Mouse (Mus musculus) embryonic facial prominence, embryonic 11.5 days (tissue): Measurements from ENCODE around the gene Tns2. TPM values are rescaled to one million over a fixed set of nuclear protein-coding genes. Genes with fewer than 3 reads are reported as not detected.

Experiments
- ATAC-seq: fragments of 200-750 bp; cut with Nextera tagmentation; replicated peaks from 2 replicates; pipeline ENCODE4 v1.8.0; 2017; ENCODE audit warnings: low read depth; ENCODE audit not compliant: insufficient number of reproducible peaks, low FRiP score, low TSS enrichment
- DNase-seq: peaks from one replicate; pipeline ENCODE4 v3.0.0-alpha.2; 2015; ENCODE audit warnings: low spot score
- H3K27ac ChIP-seq: fragments of 300-500 bp; sonication (generic); replicated peaks from 2 replicates; pipeline ENCODE4 v1.5.1; 2014; ENCODE audit warnings: mild to moderate bottlenecking, low read depth, low read length, control low read depth
- H3K27me3 ChIP-seq: fragments of 300-500 bp; sonication (generic); 2 replicates; pipeline ENCODE4 v1.6.1; 2014; ENCODE audit warnings: mild to moderate bottlenecking, low read length, moderate library complexity, mixed read lengths; ENCODE audit not compliant: control insufficient read depth, insufficient read depth
- H3K36me3 ChIP-seq: fragments of 300-500 bp; sonication (generic); replicated peaks from 2 replicates; pipeline ENCODE4 v1.6.1; 2014; ENCODE audit warnings: low read depth, mild to moderate bottlenecking, low read length, moderate library complexity, mixed read lengths; ENCODE audit not compliant: control insufficient read depth, insufficient read depth
- H3K4me1 ChIP-seq: fragments of 300-500 bp; sonication (generic); 2 replicates; pipeline ENCODE4 v1.6.1; 2014; ENCODE audit warnings: low read length, mixed read lengths; ENCODE audit not compliant: control insufficient read depth, insufficient read depth
- H3K4me2 ChIP-seq: fragments of 300-500 bp; sonication (generic); 2 replicates; pipeline ENCODE4 v1.6.1; 2014; ENCODE audit warnings: low read depth, mild to moderate bottlenecking, control low read depth, low read length, moderate library complexity
- H3K4me3 ChIP-seq: fragments of 300-500 bp; sonication (generic); 2 replicates; pipeline ENCODE4 v1.5.1; 2014; ENCODE audit warnings: low read depth, low read length, control low read depth
- H3K9ac ChIP-seq: fragments of 300-500 bp; sonication (generic); replicated peaks from 2 replicates; pipeline ENCODE4 v1.6.1; 2014; ENCODE audit warnings: mild to moderate bottlenecking, control low read depth, low read length
- H3K9me3 ChIP-seq: fragments of 300-500 bp; sonication (generic); replicated peaks from 2 replicates; pipeline ENCODE4 v1.6.1; 2016; ENCODE audit warnings: mild to moderate bottlenecking, low read length, inconsistent platforms, mixed read lengths; ENCODE audit not compliant: control insufficient read depth
- WGBS: fragments of 180-500 bp; shearing (Covaris S2); extraction: QIAGEN DNeasy Blood & Tissue Kit; methylation state at CpG from one replicate; pipeline ENCODE4 v1.1.7; 2014; 5-methylcytosine and 5-hydroxymethylcytosine counted together
- polyA plus RNA-seq: library from polyadenylated mRNA; unstranded; fragments of >200 nt; fragmentation: Nextera tagmentation; extraction: Ambion mirVana; gene quantifications from 2 replicates; pipeline ENCODE4 v1.2.1, GENCODE M21; 2014

The Tns2 gene
- polyA plus RNA-seq, 1 experiment from 2014 or later: 14.0 TPM

GRCm38 (mm10) chr15:102142914-102143912 is 43.0 kb downstream of the Tns2 start:
- Histone ChIP-seq H3K9ac (no peak overlapping the region), H3K4me2 (no peak overlapping the region), H3K9me3 (no peaks in the 10 kb centered on the region), H3K27me3 (peaks cover 27% of the 10 kb centered on the region), H3K4me1 (no peaks in the 10 kb centered on the region; the same call in 1 of the 2 replicates), H3K4me3 (no peak overlapping the region), H3K36me3 (no peaks in the 10 kb centered on the region), H3K27ac (no peak overlapping the region)
- 54% methylated on average over 23 of the region's 23 CpGs for WGBS
- DNase-seq (peak; percentile 44), ATAC-seq (no peak)

- no peak within 1 kb of the TSS for H3K27ac ChIP-seq
- 7% methylated on average over 22 of the region's 22 CpGs for WGBS
- no peak for ATAC-seq
- no peaks in the 10 kb centered on the region; the same call in 1 of the 2 replicates for H3K4me1 ChIP-seq
- no peak for DNase-seq
- H3K36me3 ChIP-seq: no peaks in the 10 kb centered on the region
- H3K4me3 ChIP-seq: peak within 1 kb of the TSS; percentile 11
- peak within 1 kb of the TSS; percentile 27; the same call in 1 of the 2 replicates for H3K9ac ChIP-seq
- peak within 1 kb of the TSS; percentile 40 for H3K4me2 ChIP-seq
- peaks cover 27% of the 10 kb centered on the region for H3K27me3 ChIP-seq
- H3K9me3 ChIP-seq: no peaks in the 10 kb centered on the region
Measured at GRCm38 (mm10) chr15:102144274-102144711, 44.1 kb downstream of the Tns2 start, which contains the start of gene Igfbp6. TSS of gene Igfbp6 (plus strand) at chr15:102144362.

- Histone ChIP-seq H3K4me2 (peak overlapping the region; percentile 40), H3K36me3 (no peaks in the 10 kb centered on the region), H3K9ac (peak overlapping the region; percentile 27; the same call in 1 of the 2 replicates), H3K4me3 (peak overlapping the region; percentile 11), H3K27me3 (peaks cover 27% of the 10 kb centered on the region), H3K27ac (no peak overlapping the region), H3K4me1 (no peaks in the 10 kb centered on the region; the same call in 1 of the 2 replicates), H3K9me3 (no peaks in the 10 kb centered on the region)
- ATAC-seq (no peak), DNase-seq (no peak)
- WGBS: 10% methylated on average over 16 of the region's 19 CpGs
Measured at GRCm38 (mm10) chr15:102144726-102145125, 44.5 kb downstream of the Tns2 start.

GRCm38 (mm10) chr15:102145330-102145729 is 45.1 kb downstream of the Tns2 start:
- Histone ChIP-seq H3K4me2 (no peak overlapping the region), H3K4me1 (no peaks in the 10 kb centered on the region; the same call in 1 of the 2 replicates), H3K27ac (no peak overlapping the region), H3K4me3 (no peak overlapping the region), H3K27me3 (peaks cover 27% of the 10 kb centered on the region), H3K36me3 (no peaks in the 10 kb centered on the region), H3K9ac (no peak overlapping the region), H3K9me3 (no peaks in the 10 kb centered on the region)
- DNase-seq: no peak
- ATAC-seq: no peak
- WGBS: 86% methylated on average over 10 of the region's 10 CpGs

GRCm38 (mm10) chr15:102146089-102146488 is 45.9 kb downstream of the Tns2 start:
- H3K27me3 ChIP-seq: peaks cover 27% of the 10 kb centered on the region
- H3K36me3 ChIP-seq: no peaks in the 10 kb centered on the region
- no peak overlapping the region for H3K4me3 ChIP-seq
- 89% methylated on average over 5 of the region's 5 CpGs for WGBS
- no peaks in the 10 kb centered on the region for H3K9me3 ChIP-seq
- ATAC-seq (no peak), DNase-seq (no peak)
- H3K4me2 ChIP-seq: no peak overlapping the region
- H3K9ac ChIP-seq: no peak overlapping the region
- no peak overlapping the region for H3K27ac ChIP-seq
- H3K4me1 ChIP-seq: no peaks in the 10 kb centered on the region; the same call in 1 of the 2 replicates

- no peaks in the 10 kb centered on the region for H3K36me3 ChIP-seq
- no peak overlapping the region for H3K27ac ChIP-seq
- DNase-seq (peak; percentile 63), ATAC-seq (no peak)
- H3K4me2 ChIP-seq: no peak overlapping the region
- 0% methylated on average over 1 of the region's 1 CpGs for WGBS
- no peak overlapping the region for H3K9ac ChIP-seq
- no peaks in the 10 kb centered on the region; the same call in 1 of the 2 replicates for H3K4me1 ChIP-seq
- no peaks in the 10 kb centered on the region for H3K9me3 ChIP-seq
- peaks cover 27% of the 10 kb centered on the region for H3K27me3 ChIP-seq
- no peak overlapping the region for H3K4me3 ChIP-seq
Measured at GRCm38 (mm10) chr15:102146882-102147281, 46.7 kb downstream of the Tns2 start.

- no peak for ATAC-seq
Measured at GRCm38 (mm10) chr15:102147674-102148402, 47.6 kb downstream of the Tns2 start.

More at GRCm38 (mm10) chr15:102147674-102148402, 47.6 kb downstream of the Tns2 start:
- H3K9me3 ChIP-seq: no peaks in the 10 kb centered on the region
- H3K36me3 ChIP-seq: no peaks in the 10 kb centered on the region
- H3K4me3 ChIP-seq: no peak overlapping the region
- H3K27ac ChIP-seq: no peak overlapping the region
- 66% methylated on average over 16 of the region's 16 CpGs for WGBS
- H3K4me1 ChIP-seq: no peaks in the 10 kb centered on the region; the same call in 1 of the 2 replicates
- no peak for DNase-seq
- peaks cover 27% of the 10 kb centered on the region for H3K27me3 ChIP-seq
- H3K4me2 ChIP-seq: no peak overlapping the region
- no peak overlapping the region for H3K9ac ChIP-seq
